Mouse (Mus musculus) c-Kit-positive CD71-positive TER-119-negative erythroid progenitor cells, embryonic 14.5 days (primary cell): Measurements from ENCODE around the gene Fbxw8.
A peak's percentile ranks its signal among the peaks of the same experiment; 100 is the strongest.

Experiments
- DNase-seq: peaks from one replicate; pipeline ENCODE4 v3.0.0-alpha.2; 2013; ENCODE audit warnings: low read depth

Fbxw8 gene

GRCm38 (mm10) chr5:118106667-118107066 is 48.6 kb downstream of the Fbxw8 start:
- no peak for DNase-seq

GRCm38 (mm10) chr5:118105536-118105935 is 49.7 kb downstream of the Fbxw8 start:
- DNase-seq = no peak

DNA sequence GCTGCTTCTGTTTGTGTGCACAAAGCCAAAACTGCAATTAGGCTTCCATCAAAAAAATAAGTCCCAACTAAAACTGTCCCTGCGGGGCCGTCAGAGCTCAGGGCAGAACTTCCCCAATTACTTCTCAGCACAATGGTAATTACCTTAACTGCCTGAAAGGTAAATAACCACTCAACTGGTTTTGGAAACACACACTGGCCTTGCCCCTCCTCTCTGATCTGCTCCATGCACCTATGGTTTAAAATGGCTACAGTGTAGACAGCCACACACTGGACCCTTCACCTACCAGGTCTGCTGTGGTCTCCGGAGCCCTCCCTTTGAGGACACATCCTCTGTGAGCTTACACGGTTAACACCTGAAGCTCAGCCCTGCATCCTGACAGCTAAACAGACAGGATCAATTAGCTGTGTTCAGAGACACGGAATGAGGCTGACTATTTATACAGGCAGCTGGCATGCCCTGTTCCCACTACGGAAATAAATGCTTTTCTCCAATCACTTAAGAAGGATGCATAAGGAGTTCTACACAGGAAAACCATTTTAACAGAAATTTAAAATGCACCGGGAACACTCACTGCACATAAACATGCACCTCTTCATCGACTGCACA is 55.3 kb downstream of the Fbxw8 start:
- no peak for DNase-seq

- no peak for DNase-seq
Observed at GRCm38 (mm10) chr5:118099069-118099869, 56.0 kb downstream of the Fbxw8 start.

- no peak for DNase-seq
Observed at GRCm38 (mm10) chr5:118096317-118096716, 58.9 kb downstream of the Fbxw8 start.

GRCm38 (mm10) chr5:118095849-118096248 is 59.4 kb downstream of the Fbxw8 start:
- no peak for DNase-seq

DNA sequence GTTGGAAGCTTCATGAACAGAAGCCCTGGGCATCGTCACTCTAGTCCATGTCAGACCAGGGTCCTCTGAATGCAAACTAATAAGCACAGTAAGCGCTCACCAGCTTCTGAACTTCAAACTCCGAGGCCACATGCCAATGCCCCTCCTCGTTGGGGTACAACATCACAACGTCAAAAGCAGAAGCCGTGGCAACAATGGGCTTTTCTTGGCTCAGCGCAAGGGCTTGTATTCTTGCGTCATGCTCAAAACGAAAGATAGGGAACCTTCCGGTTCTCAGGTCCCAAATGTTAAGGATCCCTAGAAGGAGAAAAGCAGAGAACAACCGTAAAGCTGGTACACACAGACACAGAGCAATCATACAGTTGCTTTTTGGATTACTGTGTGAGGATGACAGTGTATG is 59.8 kb downstream of the Fbxw8 start:
- no peak for DNase-seq

GRCm38 (mm10) chr5:118093321-118094035 is 61.8 kb downstream of the Fbxw8 start:
- DNase-seq = no peak

- DNase-seq = peak; percentile 36
Observed at GRCm38 (mm10) chr5:118090837-118091236, 64.4 kb downstream of the Fbxw8 start.

DNA sequence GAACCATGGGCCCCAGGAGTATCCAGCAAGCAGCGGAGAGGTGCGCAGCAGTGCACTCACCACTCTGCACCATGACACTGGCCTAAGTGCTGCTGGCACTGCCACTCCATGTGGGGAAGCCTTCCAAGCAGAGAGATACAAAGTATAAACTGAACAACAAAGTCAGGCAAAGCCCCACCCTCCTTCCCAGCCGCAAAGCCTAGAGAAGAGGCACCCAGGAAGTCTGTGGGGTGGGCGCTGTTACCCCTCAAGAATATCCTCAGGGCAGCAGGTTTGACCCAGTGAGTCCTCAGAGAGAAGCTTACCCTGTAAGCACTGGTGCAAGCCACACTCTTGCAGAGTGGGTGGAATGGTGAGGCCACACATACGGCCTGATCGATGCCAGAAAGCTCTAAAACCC is 65.2 kb downstream of the Fbxw8 start:
- no peak for DNase-seq

DNA sequence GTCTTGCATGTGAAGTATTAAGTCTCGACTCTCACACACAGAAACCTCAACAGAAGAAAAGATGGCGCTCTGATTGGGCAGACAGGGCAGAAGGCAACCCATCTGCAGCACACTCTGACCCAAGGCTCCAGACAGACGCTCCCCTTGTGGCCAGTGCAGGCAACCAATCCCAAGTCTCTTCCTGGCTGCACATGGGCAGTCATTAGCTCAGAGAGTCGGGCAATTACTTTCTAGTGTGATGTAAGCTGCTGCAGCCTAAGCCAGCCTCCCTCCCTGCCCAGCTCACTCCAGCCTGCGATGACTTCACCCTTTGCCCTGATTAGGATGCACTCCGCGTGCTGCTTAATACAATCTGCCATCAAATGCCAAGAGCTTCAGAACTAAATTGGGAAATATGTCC is 66.2 kb downstream of the Fbxw8 start:
- DNase-seq = no peak

GRCm38 (mm10) chr5:118086956-118087355 is 68.3 kb downstream of the Fbxw8 start:
- DNase-seq = no peak

GRCm38 (mm10) chr5:118085313-118085712 is 70.0 kb downstream of the Fbxw8 start:
- no peak for DNase-seq

GRCm38 (mm10) chr5:118084171-118084727 is 71.0 kb downstream of the Fbxw8 start:
- no peak for DNase-seq

DNA sequence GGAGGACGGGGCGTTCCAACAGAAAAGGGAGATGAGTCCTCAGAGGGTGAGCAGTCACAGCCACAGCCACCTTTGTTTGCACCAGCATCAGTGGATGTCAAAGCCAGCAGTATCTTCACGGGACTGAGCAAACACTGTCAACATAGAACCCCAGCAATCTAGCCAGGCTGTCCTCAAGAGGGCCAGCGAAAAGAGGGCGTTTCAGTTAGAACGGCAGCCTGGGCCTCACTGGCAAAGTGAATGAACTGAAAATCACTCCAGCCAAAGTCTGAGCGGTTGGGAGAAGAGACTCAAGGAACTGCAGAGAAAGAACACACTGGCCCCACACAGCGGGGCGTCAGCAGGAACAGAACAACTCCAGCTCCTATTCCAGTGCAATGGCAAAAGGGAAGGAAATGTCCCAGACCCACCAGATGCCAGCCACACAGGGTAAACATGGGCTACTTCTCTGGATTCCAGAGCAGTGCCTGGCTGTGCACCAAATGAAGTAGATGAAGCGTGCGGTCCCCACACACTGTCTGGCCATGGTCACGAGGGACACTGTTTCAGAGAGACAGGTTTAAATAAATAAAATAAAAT is 72.1 kb downstream of the Fbxw8 start:
- DNase-seq = no peak

GRCm38 (mm10) chr5:118081996-118082395 is 73.3 kb downstream of the Fbxw8 start:
- no peak for DNase-seq

- no peak for DNase-seq
Observed at GRCm38 (mm10) chr5:118081374-118081949, 73.8 kb downstream of the Fbxw8 start.

GRCm38 (mm10) chr5:118079839-118080250 is 75.4 kb downstream of the Fbxw8 start:
- DNase-seq = no peak

- no peak for DNase-seq
Observed at GRCm38 (mm10) chr5:118079354-118079753, 75.9 kb downstream of the Fbxw8 start.

- no peak for DNase-seq
Observed at GRCm38 (mm10) chr5:118078550-118078949, 76.7 kb downstream of the Fbxw8 start.

- DNase-seq = no peak
Observed at GRCm38 (mm10) chr5:118076721-118077592, 78.3 kb downstream of the Fbxw8 start.
